Mouse (Mus musculus): Measurements from ENCODE around the gene Prrc2b.

Gene Prrc2b

GRCm38 (mm10) chr2:32236760-32237487, 86.0 kb downstream of the Prrc2b start:
- peak; percentile 50 for DNase-seq

DNA sequence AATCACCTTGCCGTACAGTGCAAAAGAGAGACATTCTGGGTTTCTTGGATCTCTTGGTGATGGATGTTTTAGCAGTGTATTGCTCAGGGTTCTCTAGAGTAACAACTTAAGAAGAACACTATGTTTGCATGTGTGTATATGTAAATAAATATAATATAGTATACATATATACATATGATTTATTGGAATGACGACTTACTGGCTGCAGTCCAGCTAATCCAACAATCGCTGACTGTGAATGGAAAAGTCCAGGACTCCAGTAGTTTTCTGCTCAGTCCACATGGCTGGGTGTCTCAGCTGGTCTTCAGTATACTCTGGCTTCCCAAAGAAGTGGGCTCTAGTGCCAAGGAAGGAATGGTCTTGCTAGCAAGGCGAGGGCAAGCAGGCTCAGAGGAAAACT, 86.7 kb downstream of the Prrc2b start:
- no peak for DNase-seq

DNA sequence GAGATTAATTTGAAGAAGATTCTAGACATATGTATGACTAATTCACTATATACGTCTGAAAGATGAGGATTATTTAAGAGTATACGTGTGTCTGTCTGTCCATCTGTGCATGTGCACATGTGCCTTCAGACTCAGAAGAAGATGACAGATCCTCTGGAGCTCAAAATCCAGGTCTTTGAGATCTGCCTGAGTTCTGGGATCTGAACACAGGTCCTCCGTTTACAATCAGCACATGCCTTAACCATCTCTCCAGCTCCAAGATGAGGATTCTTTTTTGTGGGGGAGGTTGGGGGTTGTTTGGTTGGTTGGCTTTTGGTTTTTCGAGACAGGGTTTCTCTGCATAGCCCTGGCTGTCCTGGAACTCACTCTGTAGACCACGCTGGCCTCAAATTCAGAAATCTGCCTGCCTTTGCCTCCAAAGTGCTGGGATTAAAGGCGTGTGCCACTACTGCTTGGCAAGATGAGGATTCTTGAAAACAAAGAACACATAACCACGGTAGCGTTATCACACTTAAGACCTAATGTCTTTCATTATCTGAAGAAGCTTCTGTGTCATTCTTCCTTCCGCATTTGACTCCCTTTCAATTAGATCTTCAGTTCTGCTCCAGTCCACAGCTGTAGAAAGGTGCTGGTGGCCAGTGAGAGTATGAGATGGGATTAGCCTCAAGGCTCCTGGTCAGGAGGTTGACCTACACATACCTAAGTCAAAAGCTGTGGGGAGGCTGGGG, 88.0 kb downstream of the Prrc2b start:
- no peak for DNase-seq

GRCm38 (mm10) chr2:32240591-32240990, 89.7 kb downstream of the Prrc2b start:
- no peak for DNase-seq

DNA sequence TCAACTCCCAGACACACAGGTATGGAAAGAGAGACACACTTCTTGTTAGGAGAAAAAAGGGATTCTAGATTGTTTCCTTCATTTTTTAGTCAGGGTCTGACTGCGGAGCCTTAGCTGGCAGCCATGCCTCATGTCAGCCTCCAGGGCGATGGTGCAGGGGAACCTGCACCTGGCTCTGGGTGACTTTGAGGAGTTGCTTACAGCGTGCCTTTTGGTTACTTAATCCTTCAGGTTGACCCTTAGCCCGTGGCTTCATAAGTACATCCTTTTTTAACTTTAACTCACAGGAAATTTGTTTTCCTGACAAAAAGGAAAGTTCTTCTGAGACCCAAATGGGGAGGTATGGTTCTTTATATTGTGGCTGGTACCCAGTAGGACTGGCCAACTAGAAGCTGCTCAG, 92.1 kb downstream of the Prrc2b start:
- DNase-seq, result no peak

- no peak for DNase-seq
Observed at GRCm38 (mm10) chr2:32246741-32247140, 95.9 kb downstream of the Prrc2b start.

DNA sequence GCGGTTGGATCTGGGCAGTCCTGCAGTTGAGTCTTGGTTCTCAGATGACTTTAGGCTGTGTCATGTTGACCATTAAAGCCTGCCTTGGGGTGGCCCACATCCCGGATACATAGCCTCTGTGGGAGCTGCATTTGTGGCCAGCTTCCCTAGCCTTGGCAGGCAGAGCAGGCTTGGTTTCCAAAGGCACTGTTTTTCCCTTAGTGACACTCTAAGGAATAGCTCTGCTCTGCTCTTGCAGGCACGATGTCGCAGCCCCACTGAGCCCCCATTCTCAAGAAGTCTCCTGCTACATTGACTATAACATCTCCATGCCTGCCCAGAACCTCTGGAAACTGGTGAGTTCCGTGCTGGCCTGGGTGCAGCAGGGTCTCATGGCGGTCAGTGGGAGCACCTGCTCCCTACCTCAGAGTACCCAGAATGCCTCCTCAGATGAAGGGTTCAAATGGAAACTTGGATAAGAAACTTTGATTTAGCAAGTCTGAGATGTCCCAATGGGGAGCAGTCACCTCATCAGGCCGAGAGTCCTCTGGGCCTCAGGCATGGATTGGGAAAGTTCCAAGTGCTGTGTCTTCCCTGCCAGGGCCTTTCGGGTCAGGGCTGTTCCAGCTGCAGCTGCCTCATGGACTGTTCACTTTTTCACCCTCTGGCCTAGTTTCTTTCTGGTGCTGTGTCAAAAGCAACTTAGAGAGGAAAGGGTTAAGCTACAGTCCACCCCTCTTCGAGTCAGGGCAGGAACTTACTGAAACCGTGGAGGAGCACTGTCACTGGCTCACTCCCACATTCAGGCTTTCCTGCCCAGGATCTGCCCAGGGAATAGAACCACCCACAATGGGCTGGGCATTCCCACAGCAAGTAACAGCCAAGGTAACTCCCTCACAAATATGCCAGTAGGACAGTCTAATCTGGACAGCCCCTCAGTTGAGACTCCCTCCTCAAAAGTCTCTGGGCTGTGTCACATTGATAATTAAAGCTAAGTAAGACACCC, 97.8 kb downstream of the Prrc2b start:
- DNase-seq, result no peak

- DNase-seq, result no peak
Observed at GRCm38 (mm10) chr2:32251791-32252527, 101.1 kb downstream of the Prrc2b start.

DNA sequence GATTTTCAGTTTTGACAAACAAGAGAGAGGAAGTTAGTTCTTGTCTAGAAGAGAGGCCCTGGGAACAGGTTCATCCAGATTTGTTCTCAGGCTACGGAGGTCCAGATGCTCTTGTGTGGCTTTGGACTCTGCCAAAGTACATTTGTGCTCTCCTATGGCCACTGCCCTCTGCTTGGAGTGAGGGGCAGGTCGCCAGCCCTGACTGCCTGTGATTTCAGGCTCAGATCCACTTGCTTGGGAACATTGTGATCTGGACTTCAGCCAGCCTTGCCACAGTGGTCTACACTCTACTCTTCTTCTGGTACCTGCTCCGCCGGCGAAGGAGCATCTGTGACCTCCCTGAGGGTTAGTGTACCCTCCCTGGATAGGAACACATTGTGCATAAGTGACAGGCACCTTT, 101.8 kb downstream of the Prrc2b start:
- DNase-seq, result no peak

DNA sequence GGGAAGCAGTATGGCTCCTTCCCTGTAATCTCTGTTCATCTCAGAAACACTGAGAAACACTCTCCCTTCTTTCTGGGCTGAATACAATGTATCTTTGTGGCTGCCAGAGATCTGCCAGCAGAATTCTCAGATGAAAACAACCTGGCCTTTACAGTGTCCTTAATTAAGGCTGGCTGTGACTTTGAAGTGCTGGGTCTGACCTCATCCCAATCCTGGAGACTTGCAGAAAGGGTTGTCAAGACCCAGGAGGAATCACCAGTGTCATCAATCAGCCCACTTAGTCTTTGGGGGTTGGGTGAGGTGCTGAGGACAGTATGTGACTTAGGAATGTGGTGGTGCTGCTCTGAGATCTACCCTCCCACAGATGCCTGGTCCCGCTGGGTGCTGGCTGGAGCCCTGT, 102.5 kb downstream of the Prrc2b start:
- DNase-seq, result no peak

GRCm38 (mm10) chr2:32254563-32254962, 103.7 kb downstream of the Prrc2b start:
- no peak for DNase-seq

GRCm38 (mm10) chr2:32256273-32256672, 105.4 kb downstream of the Prrc2b start:
- DNase-seq, result no peak

DNA sequence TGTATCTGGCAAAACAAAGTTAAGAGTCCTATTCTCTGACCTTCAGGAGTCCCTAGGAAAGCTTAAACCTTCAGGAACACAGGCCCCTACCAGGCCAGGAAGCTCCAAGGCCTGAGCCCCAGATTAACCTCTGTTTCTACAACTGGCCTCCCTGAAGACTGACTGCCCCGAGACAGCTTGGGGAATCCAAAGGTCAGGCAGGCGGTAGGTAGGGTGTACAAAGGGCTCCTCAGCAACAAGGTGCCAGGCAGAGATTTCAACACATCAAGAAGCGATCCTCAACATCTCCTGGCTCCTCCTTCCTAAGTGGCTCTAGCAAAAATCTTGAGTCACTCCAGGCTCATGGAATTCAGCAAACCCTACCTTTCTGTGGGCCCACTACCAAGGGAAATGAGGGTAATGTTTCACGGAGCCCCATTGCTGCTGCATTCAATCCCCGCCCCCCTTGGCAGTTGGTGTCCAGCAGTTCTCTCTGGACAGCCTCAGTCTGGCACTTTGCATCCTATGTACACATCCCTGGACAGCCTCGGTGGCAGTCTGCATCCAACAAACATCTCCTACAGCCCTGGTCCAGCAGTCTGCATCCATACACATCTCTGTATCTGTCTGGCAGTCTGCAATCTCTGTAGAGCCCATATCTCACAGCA, 108.1 kb downstream of the Prrc2b start:
- no peak for DNase-seq

DNA sequence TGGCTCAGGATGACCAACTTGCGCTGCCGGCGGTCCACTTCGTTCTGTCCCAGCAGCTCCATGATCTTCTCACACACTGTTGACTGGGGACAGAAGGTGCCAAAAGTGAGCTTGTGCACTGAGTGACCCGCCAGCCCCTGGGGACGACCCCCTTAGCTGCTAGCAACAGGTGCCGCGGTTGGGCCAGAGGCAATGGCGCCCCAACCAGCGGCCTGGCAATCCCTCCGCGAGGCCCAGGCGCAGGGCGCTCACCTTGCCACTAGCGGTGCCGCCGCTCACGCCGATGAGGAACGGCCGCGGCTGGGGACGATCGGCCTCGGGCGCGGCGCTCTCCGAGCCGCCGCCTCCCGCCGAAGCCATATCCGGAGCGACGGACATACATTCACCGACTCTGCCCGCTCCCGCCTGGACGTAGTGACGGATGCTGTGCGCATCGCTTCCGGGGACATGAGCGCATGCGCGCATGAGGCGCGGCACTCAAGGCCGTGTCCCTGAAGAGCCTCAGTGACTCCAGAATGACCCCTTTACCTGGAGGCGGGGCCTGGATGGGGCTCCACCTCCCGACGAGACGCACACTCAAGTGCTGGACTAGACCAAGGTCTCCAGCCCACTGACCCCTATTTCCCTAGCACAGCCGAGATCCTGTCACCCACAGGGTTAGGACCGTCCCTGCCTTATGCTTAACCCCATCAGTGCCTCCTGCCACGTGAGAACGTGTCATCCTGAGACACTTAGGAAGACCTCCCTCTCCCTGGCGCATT, 109.0 kb downstream of the Prrc2b start, which contains the start of gene Uck1:
Uck1 (minus strand) TSS at position 503 of the 761 bp plus-strand sequence.
- DNase-seq, result peak; percentile 92

- no peak for DNase-seq
Observed at GRCm38 (mm10) chr2:32260635-32261034, 109.8 kb downstream of the Prrc2b start.

GRCm38 (mm10) chr2:32275823-32276222, 124.9 kb downstream of the Prrc2b start:
- DNase-seq, result no peak

- no peak for DNase-seq
Observed at GRCm38 (mm10) chr2:32282289-32282688, 131.4 kb downstream of the Prrc2b start.

GRCm38 (mm10) chr2:32282727-32283126, 131.8 kb downstream of the Prrc2b start:
- DNase-seq, result peak; percentile 48

DNA sequence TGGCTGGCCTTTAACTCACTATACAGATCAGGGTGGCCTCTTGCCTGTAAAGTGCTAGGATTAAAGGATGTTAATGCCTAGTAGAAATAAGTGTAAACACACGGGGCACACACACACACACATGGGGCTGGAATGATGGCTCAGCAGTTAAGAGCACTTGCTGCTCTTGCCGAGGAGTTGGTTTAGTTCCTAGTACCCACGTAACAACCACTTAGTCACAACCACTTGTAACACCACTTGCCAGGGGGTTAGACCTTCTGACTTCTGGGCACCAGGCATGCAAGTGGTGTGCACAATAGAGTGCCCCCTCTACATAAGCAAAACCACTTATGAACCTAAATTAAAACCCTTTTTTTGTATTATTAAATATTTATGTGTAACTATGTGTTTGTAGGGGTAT, 133.1 kb downstream of the Prrc2b start:
- DNase-seq, result no peak

Measured in right cerebral cortex, adult 18-20 months (tissue).